Mouse (Mus musculus) cerebellum, adult 2 months (tissue): Measurements from ENCODE around the gene Cryl1. TPM values are rescaled to one million over a fixed set of nuclear protein-coding genes. Genes with fewer than 3 reads are reported as not detected.
A peak's percentile ranks its signal among the peaks of the same experiment; 100 is the strongest.

Source experiments
- DNase-seq, 2 experiments: peaks; one replicate each; pipeline ENCODE4 v3.0.0; 2021
- H3K27ac ChIP-seq: fragments of 200-500 bp; 2 replicates; pipeline ENCODE4 v1.5.1; 2012; ENCODE audit warnings: low read length, control low read depth, inconsistent platforms; ENCODE audit not compliant: insufficient read depth
- H3K27me3 ChIP-seq: fragments of 200-500 bp; 2 replicates; pipeline ENCODE4 v1.6.1; 2012; ENCODE audit warnings: inconsistent platforms, mild to moderate bottlenecking, low read length, moderate library complexity; ENCODE audit not compliant: control insufficient read depth, insufficient read depth
- H3K4me1 ChIP-seq: fragments of 200-500 bp; 2 replicates; pipeline ENCODE4 v1.6.1; 2011; ENCODE audit warnings: low read length; ENCODE audit not compliant: control insufficient read depth, insufficient read depth
- H3K4me3 ChIP-seq: fragments of 200-500 bp; replicated peaks from 2 replicates; pipeline ENCODE3; 2011; ENCODE audit warnings: mild to moderate bottlenecking, low read depth, low read length, control low read depth; ENCODE audit not compliant: insufficient read depth
- CTCF ChIP-seq: fragments of 200-500 bp; IDR thresholded peaks from 2 replicates; pipeline ENCODE4 v1.5.1; 2011; ENCODE audit warnings: low read depth, mild to moderate bottlenecking, control low read depth, low read length, moderate library complexity, borderline replicate concordance; ENCODE audit not compliant: insufficient read depth
- POLR2A ChIP-seq: fragments of 200-500 bp; IDR thresholded peaks from 2 replicates; pipeline ENCODE4 v1.6.1; 2011; ENCODE audit warnings: low read length, control low read depth, borderline replicate concordance; ENCODE audit not compliant: insufficient read depth
- WGBS: fragments of 180-500 bp; shearing (Covaris S2); methylation state at CpG from one replicate; pipeline ENCODE4 v1.1.7; 2018; 5-methylcytosine and 5-hydroxymethylcytosine counted together
- polyA plus RNA-seq: library from polyadenylated mRNA; depleted of rRNA; stranded (reverse); fragments of >200 nt; gene quantifications from 2 replicates; pipeline ENCODE4 v1.2.3, GENCODE M21; 2012

The Cryl1 gene
- polyA plus RNA-seq, 1 experiment: 21.0 TPM

- WGBS: 73% methylated on average over 4 of the region's 4 CpGs
- DNase-seq: no peak
- TF ChIP-seq CTCF: no peak
- no peaks in the 10 kb centered on the region for H3K27me3 ChIP-seq
- no peak overlapping the region for H3K27ac ChIP-seq
- H3K4me1 ChIP-seq: no peaks in the 10 kb centered on the region
- H3K4me3 ChIP-seq: no peak overlapping the region
Observed at GRCm38 (mm10) chr14:57391621-57392020, 6.7 kb downstream of the Cryl1 start.

- TF ChIP-seq POLR2A: no peak
- TF ChIP-seq CTCF: no peak
- 62% methylated on average over 14 of the region's 14 CpGs for WGBS
- Histone ChIP-seq H3K4me1 (no peaks in the 10 kb centered on the region), H3K27me3 (no peaks in the 10 kb centered on the region), H3K4me3 (no peak overlapping the region), H3K27ac (no peak overlapping the region)
- DNase-seq: peak in 1 of 2 experiments; percentile 11
Observed at GRCm38 (mm10) chr14:57386758-57387561, 11.4 kb downstream of the Cryl1 start.

- no peaks in the 10 kb centered on the region for H3K4me1 ChIP-seq
- no peak for DNase-seq
- WGBS: 74% methylated on average over 5 of the region's 5 CpGs
- no peaks in the 10 kb centered on the region for H3K27me3 ChIP-seq
- TF ChIP-seq POLR2A (no peak), CTCF (no peak)
- no peak overlapping the region for H3K4me3 ChIP-seq
- H3K27ac ChIP-seq: no peak overlapping the region
Observed at GRCm38 (mm10) chr14:57385667-57386066, 12.7 kb downstream of the Cryl1 start.

GRCm38 (mm10) chr14:57377531-57377930, 20.8 kb downstream of the Cryl1 start:
- Histone ChIP-seq H3K27me3 (no peaks in the 10 kb centered on the region), H3K4me3 (no peak overlapping the region), H3K4me1 (no peaks in the 10 kb centered on the region), H3K27ac (no peak overlapping the region)
- TF ChIP-seq POLR2A (no peak), CTCF (no peak)
- DNase-seq: no peak
- WGBS: 87% methylated on average over 5 of the region's 5 CpGs

GRCm38 (mm10) chr14:57376956-57377355, 21.4 kb downstream of the Cryl1 start:
- TF ChIP-seq POLR2A (no peak), CTCF (no peak)
- 72% methylated on average over 9 of the region's 9 CpGs for WGBS
- no peaks in the 10 kb centered on the region for H3K4me1 ChIP-seq
- no peak overlapping the region for H3K27ac ChIP-seq
- H3K27me3 ChIP-seq: no peaks in the 10 kb centered on the region
- DNase-seq: no peak
- H3K4me3 ChIP-seq: no peak overlapping the region

GRCm38 (mm10) chr14:57376016-57376415, 22.3 kb downstream of the Cryl1 start:
- WGBS: 74% methylated on average over 8 of the region's 8 CpGs

GRCm38 (mm10) chr14:57375205-57375604, 23.1 kb downstream of the Cryl1 start:
- no peak for DNase-seq
- H3K27me3 ChIP-seq: no peaks in the 10 kb centered on the region
- no peak overlapping the region for H3K27ac ChIP-seq
- H3K4me1 ChIP-seq: no peaks in the 10 kb centered on the region
- no peak for TF ChIP-seq POLR2A
- TF ChIP-seq CTCF: no peak
- WGBS: 87% methylated on average over 9 of the region's 9 CpGs
- no peak overlapping the region for H3K4me3 ChIP-seq

More at GRCm38 (mm10) chr14:57376016-57376415, 22.3 kb downstream of the Cryl1 start:
- H3K27ac ChIP-seq: no peak overlapping the region
- no peak for DNase-seq
- TF ChIP-seq POLR2A (no peak), CTCF (no peak)
- no peaks in the 10 kb centered on the region for H3K27me3 ChIP-seq
- no peaks in the 10 kb centered on the region for H3K4me1 ChIP-seq
- no peak overlapping the region for H3K4me3 ChIP-seq

GRCm38 (mm10) chr14:57372348-57373102, 25.8 kb downstream of the Cryl1 start:
- Histone ChIP-seq H3K27ac (no peak overlapping the region), H3K4me1 (no peaks in the 10 kb centered on the region), H3K27me3 (no peaks in the 10 kb centered on the region), H3K4me3 (no peak overlapping the region)
- TF ChIP-seq POLR2A (no peak), CTCF (peak; percentile 83)
- DNase-seq: peak; percentile 69 to 75
- WGBS: 46% methylated on average over 8 of the region's 8 CpGs
